Mouse (Mus musculus) stomach, embryonic 15.5 days (tissue): ENCODE results near the gene Susd3. TPM values are rescaled to one million over a fixed set of nuclear protein-coding genes. Genes with fewer than 3 reads are reported as not detected.
A peak's percentile ranks its signal among the peaks of the same experiment; 100 is the strongest.

Experiments used
- ATAC-seq: fragments of 200-750 bp; cut with Nextera tagmentation; 2 replicates; pipeline ENCODE4 v1.8.0; 2017; ENCODE audit warnings: low read depth, moderate number of reproducible peaks, moderate TSS enrichment; ENCODE audit not compliant: insufficient read depth, low FRiP score
- H3K27ac ChIP-seq: fragments of 300-500 bp; sonication (generic); 2 replicates; pipeline ENCODE4 v1.5.1; 2015; ENCODE audit warnings: mild to moderate bottlenecking, inconsistent platforms
- H3K27me3 ChIP-seq: fragments of 300-500 bp; sonication (generic); replicated peaks from 2 replicates; pipeline ENCODE4 v1.6.1; 2015; ENCODE audit warnings: inconsistent platforms
- H3K36me3 ChIP-seq: fragments of 300-500 bp; sonication (generic); 2 replicates; pipeline ENCODE4 v1.6.1; 2015; ENCODE audit warnings: inconsistent platforms
- H3K4me1 ChIP-seq: fragments of 300-500 bp; sonication (generic); 2 replicates; pipeline ENCODE4 v1.6.1; 2015; ENCODE audit warnings: inconsistent platforms
- H3K4me2 ChIP-seq: fragments of 300-500 bp; sonication (generic); 2 replicates; pipeline ENCODE4 v1.6.1; 2015; ENCODE audit warnings: mild to moderate bottlenecking, inconsistent platforms
- H3K4me3 ChIP-seq: fragments of 300-500 bp; sonication (generic); replicated peaks from 2 replicates; pipeline ENCODE4 v1.5.1; 2015; ENCODE audit warnings: inconsistent platforms
- H3K9ac ChIP-seq: fragments of 300-500 bp; sonication (generic); 2 replicates; pipeline ENCODE4 v1.6.1; 2015; ENCODE audit warnings: inconsistent platforms
- H3K9me3 ChIP-seq: fragments of 300-500 bp; sonication (generic); 2 replicates; pipeline ENCODE4 v1.6.1; 2016; ENCODE audit warnings: inconsistent platforms
- WGBS: fragments of 180-500 bp; shearing (Covaris S2); methylation state at CpG from one replicate; pipeline ENCODE4 v1.1.7; 2015; 5-methylcytosine and 5-hydroxymethylcytosine counted together
- polyA plus RNA-seq: library from polyadenylated mRNA; unstranded; fragments of >200 nt; fragmentation: Nextera tagmentation; extraction: Ambion mirVana; gene quantifications from 2 replicates; pipeline ENCODE4 v1.2.1, GENCODE M21; 2015

The Susd3 gene
- polyA plus RNA-seq, 1 experiment from 2014 or later = 1.5 TPM

DNA sequence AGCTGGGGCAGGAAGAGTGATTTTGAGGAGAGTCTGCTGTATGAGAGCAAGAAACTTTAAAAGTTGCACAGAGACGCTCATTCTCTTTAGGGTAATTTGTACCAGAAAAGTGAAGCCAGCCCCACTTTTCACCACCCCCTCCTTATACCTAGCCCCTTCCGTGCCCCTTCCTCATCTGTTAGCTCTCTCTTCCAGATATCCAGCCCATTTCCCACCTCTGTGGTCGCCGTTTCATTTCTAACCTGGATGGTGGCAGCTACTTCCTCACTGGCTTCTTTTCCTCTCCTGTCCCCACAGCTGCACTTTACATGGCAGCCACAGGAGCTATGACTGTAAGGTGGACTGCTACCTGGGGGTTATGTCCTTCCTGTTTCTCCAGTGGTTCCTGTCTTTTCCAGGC lies 29.1 kb downstream of the Susd3 start:
- WGBS = 76% methylated on average over 4 of the region's 4 CpGs
- Histone ChIP-seq H3K9me3 (no peaks in the 10 kb centered on the region), H3K36me3 (no peaks in the 10 kb centered on the region), H3K27ac (no peak overlapping the region), H3K27me3 (no peaks in the 10 kb centered on the region), H3K4me2 (no peak overlapping the region), H3K4me1 (peaks cover 16% of the 10 kb centered on the region; the same call in 1 of the 2 replicates), H3K4me3 (no peak overlapping the region), H3K9ac (no peak overlapping the region)
- no peak for ATAC-seq

DNA sequence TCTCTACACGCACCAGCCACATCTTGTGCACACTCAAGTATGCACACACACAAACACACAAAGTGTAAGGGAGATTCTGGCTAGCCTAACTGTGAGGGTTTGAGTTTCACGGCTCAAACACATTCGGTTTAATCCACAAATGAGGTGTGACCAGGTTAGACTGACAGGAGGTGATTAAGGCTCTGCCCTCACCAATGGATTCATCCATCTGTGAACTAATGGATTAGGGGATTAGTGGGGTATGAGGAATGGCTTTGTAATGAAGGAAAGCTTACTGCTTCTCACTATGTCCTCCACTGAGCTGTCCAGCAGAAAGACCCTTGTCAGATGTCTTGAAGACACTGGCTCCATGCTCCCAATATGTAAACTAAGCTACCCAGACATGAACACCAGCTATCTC lies 29.9 kb downstream of the Susd3 start:
- Histone ChIP-seq H3K36me3 (no peaks in the 10 kb centered on the region), H3K4me1 (peaks cover 22% of the 10 kb centered on the region), H3K4me2 (no peak overlapping the region), H3K9me3 (no peaks in the 10 kb centered on the region), H3K27ac (no peak overlapping the region), H3K27me3 (no peaks in the 10 kb centered on the region), H3K4me3 (no peak overlapping the region), H3K9ac (no peak overlapping the region)
- WGBS = 69% methylated on average over 3 of the region's 3 CpGs
- ATAC-seq = no peak

DNA sequence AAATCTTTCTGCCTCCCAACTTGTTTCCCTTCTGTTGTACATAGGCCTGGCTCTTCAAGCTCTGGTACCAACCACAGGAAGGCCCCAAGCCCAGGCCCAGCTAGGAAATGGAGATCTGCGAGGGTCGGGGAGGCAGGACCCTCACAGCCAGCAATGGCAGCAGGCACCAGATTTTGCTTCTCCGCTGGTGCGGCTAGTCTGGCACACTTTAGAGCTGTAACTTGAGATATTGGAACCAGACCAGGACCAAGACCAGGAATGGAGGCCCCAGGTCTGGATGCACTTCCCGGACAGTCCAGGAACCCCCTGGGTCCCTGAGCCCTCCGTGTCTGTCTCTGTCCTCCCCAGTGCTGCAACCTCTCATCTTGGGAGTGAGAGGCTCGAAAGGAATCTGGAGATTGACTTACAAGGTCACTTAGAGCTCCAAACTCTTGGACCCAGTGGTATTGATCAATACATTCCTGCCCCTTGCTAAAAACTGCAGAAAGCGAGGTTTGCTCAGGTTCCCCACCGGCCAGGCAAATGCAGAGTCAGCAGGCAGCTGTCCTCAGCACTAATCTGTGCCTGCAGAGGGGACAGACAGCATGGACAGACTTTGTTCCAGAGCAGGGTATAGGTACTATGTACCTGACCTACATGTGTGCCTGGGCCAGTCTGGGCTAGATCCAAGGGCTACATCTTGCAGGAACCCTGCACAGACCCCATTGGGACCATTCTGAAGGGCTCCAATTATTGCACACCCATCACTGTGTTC lies 31.5 kb downstream of the Susd3 start:
- WGBS = 58% methylated on average over 9 of the region's 9 CpGs
- ATAC-seq = no peak

DNA sequence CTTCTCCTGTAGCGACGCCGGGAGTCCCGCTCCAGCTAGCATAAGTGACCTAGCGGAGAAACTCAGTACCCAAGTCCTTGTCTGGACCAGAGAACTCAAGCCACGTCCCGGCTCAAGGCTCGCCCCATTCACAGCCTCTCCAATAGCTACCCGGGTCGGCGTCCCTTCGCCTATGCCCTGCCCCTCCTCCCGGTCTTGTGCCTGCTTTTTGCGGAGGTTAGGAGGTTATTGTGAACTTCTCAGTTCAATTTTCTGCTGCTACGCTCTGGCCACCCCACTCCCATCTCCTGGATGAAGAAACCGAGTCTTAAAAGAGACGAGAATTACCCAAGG lies 32.3 kb downstream of the Susd3 start:
- Histone ChIP-seq H3K9me3 (no peaks in the 10 kb centered on the region), H3K4me1 (peaks cover 27% of the 10 kb centered on the region), H3K27ac (peak overlapping the region; percentile 78), H3K4me2 (peak overlapping the region; percentile 75), H3K4me3 (peak overlapping the region; percentile 73), H3K9ac (peak overlapping the region; percentile 9; the same call in 1 of the 2 replicates), H3K27me3 (no peaks in the 10 kb centered on the region), H3K36me3 (no peaks in the 10 kb centered on the region)
- ATAC-seq = peak; percentile 64
- WGBS = 5% methylated on average over 17 of the region's 17 CpGs

More for the DNA sequence above, 31.5 kb downstream of the Susd3 start:
- H3K4me1 ChIP-seq = peaks cover 27% of the 10 kb centered on the region
- peak overlapping the region; percentile 75; the same call in 1 of the 2 replicates for H3K4me2 ChIP-seq
- no peaks in the 10 kb centered on the region for H3K27me3 ChIP-seq
- H3K4me3 ChIP-seq = no peak overlapping the region
- no peak overlapping the region for H3K27ac ChIP-seq
- H3K9me3 ChIP-seq = no peaks in the 10 kb centered on the region
- H3K9ac ChIP-seq = no peak overlapping the region
- H3K36me3 ChIP-seq = no peaks in the 10 kb centered on the region

DNA sequence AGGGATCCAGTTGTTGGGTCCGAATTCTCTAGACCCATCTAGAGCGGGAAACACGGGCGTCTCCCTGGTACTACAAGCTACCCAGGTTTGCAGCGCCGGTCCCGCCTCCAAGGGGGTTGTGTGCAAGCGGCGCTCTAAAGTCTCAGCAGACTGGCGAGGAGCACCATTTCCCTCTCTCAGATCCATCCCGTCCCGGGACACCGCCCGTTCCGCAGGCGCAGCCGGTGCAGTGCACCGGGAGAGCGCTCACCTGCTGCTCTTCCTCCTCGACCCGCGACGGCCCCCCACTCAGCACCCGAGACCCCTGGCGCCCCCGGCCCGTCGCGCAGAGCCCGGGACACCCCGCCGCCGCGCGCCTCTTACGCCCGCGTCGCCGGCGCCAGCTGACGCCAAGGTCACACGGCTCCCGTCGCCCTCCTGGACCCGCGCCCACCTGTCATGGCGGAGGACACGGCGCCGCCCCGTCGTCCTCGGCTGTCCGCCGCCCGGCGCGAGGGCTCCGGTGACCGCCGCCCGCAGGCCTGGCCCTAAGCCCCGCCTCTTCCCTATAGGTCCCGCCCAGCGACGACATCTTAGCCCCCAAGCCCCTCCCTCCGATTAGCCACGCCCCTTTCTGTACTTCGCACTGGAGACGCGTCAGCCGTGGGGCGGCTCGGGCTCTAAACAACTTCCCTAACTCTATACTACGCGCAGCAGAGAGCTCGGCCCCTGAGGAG lies 32.8 kb downstream of the Susd3 start, which contains the start of gene Card19:
Gene Card19, minus strand, starts transcription at position 534 of the 716 bp plus-strand sequence.
- peaks cover 27% of the 10 kb centered on the region for H3K4me1 ChIP-seq
- peak within 1 kb of the TSS; percentile 75 for H3K4me2 ChIP-seq
- ATAC-seq = peak; percentile 89
- H3K27ac ChIP-seq = peak within 1 kb of the TSS; percentile 78
- H3K36me3 ChIP-seq = no peaks in the 10 kb centered on the region
- peak within 1 kb of the TSS; percentile 73 for H3K4me3 ChIP-seq
- no peaks in the 10 kb centered on the region for H3K27me3 ChIP-seq
- H3K9ac ChIP-seq = peak within 1 kb of the TSS; percentile 70
- H3K9me3 ChIP-seq = no peaks in the 10 kb centered on the region
- WGBS = under 1% methylated on average over 76 of the region's 78 CpGs

DNA sequence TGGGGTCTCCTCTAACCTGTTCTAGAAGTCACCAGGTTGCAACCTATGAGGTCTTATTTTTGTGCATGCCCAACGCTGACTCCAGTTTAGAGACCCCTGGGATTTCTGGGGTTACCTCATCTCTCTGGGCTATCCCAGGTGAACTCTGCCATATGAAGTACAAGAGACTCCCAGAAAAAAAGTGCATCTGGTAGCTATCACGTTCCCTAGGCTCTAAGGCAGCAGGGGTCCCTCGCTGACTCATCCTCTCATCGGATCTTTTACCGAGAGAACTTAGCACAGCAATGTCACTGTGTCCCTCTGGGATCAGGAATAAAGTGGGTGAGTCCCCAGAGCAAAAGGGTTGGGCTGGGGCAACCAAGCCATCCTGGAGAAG lies 33.4 kb downstream of the Susd3 start:
- WGBS = 12% methylated on average over 5 of the region's 5 CpGs
- no peaks in the 10 kb centered on the region for H3K9me3 ChIP-seq
- peak overlapping the region; percentile 73 for H3K4me3 ChIP-seq
- H3K9ac ChIP-seq = peak overlapping the region; percentile 70
- H3K36me3 ChIP-seq = no peaks in the 10 kb centered on the region
- no peaks in the 10 kb centered on the region for H3K27me3 ChIP-seq
- H3K4me1 ChIP-seq = peaks cover 27% of the 10 kb centered on the region
- no peak for ATAC-seq
- H3K4me2 ChIP-seq = peak overlapping the region; percentile 75
- peak overlapping the region; percentile 67 for H3K27ac ChIP-seq

DNA sequence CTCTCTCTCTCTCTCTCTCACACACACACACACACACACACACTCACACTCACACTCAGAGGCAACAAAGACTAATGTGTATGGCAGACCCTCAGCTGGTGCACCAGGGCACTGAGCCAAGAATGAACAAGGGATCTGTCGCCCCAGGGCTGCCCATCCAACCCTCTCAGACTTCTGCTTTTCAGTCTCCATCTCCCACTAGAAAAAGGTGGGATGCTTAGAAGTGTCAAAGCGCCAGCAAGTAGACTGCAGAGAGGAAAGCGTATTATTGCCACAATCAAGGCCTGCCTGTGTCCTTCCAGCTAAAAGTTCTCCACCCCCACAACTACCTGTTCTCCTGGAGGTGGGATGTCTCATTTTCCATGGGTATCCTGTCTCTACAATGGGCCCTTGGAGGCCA lies 34.1 kb downstream of the Susd3 start:
- ATAC-seq = no peak
- WGBS = 74% methylated on average over 3 of the region's 3 CpGs
- no peaks in the 10 kb centered on the region for H3K27me3 ChIP-seq
- no peaks in the 10 kb centered on the region for H3K36me3 ChIP-seq
- no peaks in the 10 kb centered on the region for H3K9me3 ChIP-seq
- peak overlapping the region; percentile 73; the same call in 1 of the 2 replicates for H3K4me3 ChIP-seq
- peak overlapping the region; percentile 75 for H3K4me2 ChIP-seq
- no peak overlapping the region for H3K9ac ChIP-seq
- no peak overlapping the region for H3K27ac ChIP-seq
- H3K4me1 ChIP-seq = peaks cover 27% of the 10 kb centered on the region

DNA sequence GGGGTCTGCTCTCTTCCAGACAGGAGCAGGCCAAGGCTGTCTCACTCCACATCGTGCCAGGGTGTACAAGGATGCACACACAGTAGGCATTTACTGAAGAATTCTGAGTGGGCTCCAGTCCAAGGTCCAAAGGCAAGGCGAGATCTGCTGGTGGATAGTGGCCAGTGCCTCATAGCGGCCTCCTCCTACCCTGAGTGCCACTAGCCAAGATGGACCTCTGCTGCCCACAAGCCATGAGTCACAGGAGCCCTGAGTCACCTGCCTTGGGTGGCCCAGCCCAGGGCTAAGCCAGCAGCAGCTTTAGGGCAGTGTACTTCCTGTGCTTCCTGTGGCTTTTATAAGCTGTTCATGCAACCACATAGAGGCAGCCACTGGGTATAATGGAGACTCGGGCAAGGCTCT lies 35.0 kb downstream of the Susd3 start:
- Histone ChIP-seq H3K4me3 (no peak overlapping the region), H3K4me2 (no peak overlapping the region), H3K9me3 (no peaks in the 10 kb centered on the region), H3K9ac (no peak overlapping the region), H3K27ac (no peak overlapping the region), H3K36me3 (no peaks in the 10 kb centered on the region), H3K4me1 (peaks cover 31% of the 10 kb centered on the region), H3K27me3 (no peaks in the 10 kb centered on the region)
- WGBS = 58% methylated on average over 4 of the region's 4 CpGs
- no peak for ATAC-seq

DNA sequence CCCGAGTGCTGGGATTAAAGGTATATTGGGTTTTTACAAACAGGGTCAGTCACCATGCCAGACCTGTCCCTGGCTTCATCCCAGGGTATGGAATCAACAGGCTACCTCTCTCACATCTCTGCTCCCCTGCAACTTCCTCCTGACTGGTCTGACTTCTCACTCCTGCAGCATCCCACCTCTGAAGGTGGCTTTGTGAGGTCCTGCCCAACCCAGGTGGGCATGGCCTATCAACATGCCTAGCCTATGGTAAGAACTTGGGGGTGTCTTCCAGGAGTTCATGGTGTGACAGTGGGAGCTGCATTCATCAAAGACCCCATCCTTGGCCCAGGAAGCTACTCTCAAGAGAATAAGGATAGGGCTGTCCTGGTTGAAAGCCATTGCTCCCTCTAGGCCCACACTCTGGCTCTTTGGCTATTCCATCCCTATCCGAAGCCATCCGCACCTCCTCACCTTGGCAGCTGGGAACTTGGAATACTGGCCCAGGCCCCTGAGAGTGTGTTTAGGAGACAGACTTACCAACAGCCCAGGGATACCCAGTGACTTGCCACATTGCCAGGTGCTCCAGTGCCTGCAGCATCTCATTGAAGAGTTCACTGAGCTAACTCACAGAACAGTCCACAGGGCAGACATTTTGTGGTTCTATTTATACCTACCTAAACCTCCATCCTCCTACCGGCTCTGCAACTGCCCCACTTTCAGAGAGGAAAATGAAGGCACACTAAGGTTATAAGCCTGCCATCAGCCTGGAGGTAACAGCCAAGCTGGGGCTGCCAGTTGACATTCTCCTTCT lies 35.6 kb downstream of the Susd3 start:
- H3K4me1 ChIP-seq = peaks cover 31% of the 10 kb centered on the region
- no peak overlapping the region for H3K9ac ChIP-seq
- WGBS = 85% methylated on average over 4 of the region's 4 CpGs
- no peak for ATAC-seq
- H3K27ac ChIP-seq = no peak overlapping the region
- H3K9me3 ChIP-seq = no peaks in the 10 kb centered on the region
- H3K4me3 ChIP-seq = no peak overlapping the region
- no peaks in the 10 kb centered on the region for H3K27me3 ChIP-seq
- no peaks in the 10 kb centered on the region for H3K36me3 ChIP-seq
- H3K4me2 ChIP-seq = no peak overlapping the region

DNA sequence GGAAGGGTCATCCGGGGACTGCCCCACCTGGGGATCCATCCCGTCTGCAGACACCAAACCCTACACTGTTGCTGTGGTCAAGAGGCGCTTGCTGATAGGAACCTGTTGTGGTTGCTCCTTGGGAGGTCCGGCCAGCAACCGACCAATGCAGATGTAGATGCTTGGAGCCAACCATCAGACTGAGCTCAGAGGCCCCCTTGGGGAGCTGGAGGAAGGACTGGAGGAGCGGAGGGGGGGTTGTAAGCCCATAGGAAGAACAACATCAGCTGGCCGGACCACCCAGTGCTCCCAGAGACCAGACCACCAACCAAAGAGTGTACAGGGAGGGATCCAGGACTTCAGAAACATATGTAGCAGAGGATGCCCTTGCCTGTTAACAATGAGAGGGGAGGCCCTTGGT lies 39.2 kb downstream of the Susd3 start:
- Histone ChIP-seq H3K9ac (no peak overlapping the region), H3K9me3 (no peaks in the 10 kb centered on the region), H3K4me3 (no peak overlapping the region), H3K36me3 (no peaks in the 10 kb centered on the region), H3K4me1 (peaks cover 18% of the 10 kb centered on the region), H3K4me2 (no peak overlapping the region), H3K27ac (no peak overlapping the region), H3K27me3 (no peaks in the 10 kb centered on the region)
- no peak for ATAC-seq
- 54% methylated on average over 7 of the region's 7 CpGs for WGBS

DNA sequence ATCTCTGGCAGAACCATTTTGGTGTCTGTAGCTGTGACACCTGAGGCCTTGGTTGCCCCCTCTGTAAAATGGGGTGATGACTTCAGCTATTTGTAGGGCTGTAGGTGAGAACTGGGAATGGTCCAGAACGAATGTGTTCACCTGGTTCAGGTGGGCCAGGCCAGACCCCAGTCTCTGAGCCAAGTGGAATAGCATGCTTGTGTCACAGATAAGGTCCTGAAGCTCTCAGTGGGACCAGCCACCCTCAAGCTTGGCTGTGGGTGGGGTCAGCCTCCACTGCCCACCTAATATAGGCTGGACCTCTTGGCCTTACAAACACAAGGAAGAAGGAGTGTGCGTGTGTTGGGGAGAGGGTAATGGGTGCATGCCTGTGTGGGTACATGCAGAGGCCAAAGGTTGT lies 42.2 kb downstream of the Susd3 start:
- ATAC-seq = no peak
- no peak overlapping the region for H3K4me2 ChIP-seq
- WGBS = 97% methylated on average over 2 of the region's 2 CpGs
- no peaks in the 10 kb centered on the region for H3K27me3 ChIP-seq
- H3K27ac ChIP-seq = no peak overlapping the region
- H3K9ac ChIP-seq = no peak overlapping the region
- H3K4me1 ChIP-seq = peaks cover 8% of the 10 kb centered on the region; the same call in 1 of the 2 replicates
- H3K4me3 ChIP-seq = no peak overlapping the region
- H3K9me3 ChIP-seq = no peaks in the 10 kb centered on the region
- H3K36me3 ChIP-seq = no peaks in the 10 kb centered on the region
